Mouse (Mus musculus) C2C12 (cell line): ENCODE data around the gene Nlgn1.

Experiments
- CEBPB ChIP-seq: IDR thresholded peaks from one replicate; pipeline ENCODE4 v1.6.1; 2011; ENCODE audit warnings: low read depth, mild to moderate bottlenecking, control low read depth, moderate library complexity
- CTCF ChIP-seq: IDR thresholded peaks from one replicate; pipeline ENCODE4 v1.5.1; 2011; ENCODE audit not compliant: control insufficient read depth, insufficient read depth, insufficient read length
- MAX ChIP-seq: IDR thresholded peaks from one replicate; pipeline ENCODE4 v1.6.1; 2011; ENCODE audit warnings: mild to moderate bottlenecking, control low read depth
- USF1 ChIP-seq: IDR thresholded peaks from one replicate; pipeline ENCODE4 v1.6.1; 2011; ENCODE audit warnings: low read depth, mild to moderate bottlenecking, control low read depth, moderate library complexity

GRCm38 (mm10) chr3:25660285-25660684 lies 672.0 kb downstream of the Nlgn1 start:
- TF ChIP-seq MAX (no peak), CTCF (no peak), USF1 (no peak), CEBPB (no peak)
